Mouse (Mus musculus) C2C12 (cell line): Measurements from ENCODE around the gene Rpl41. TPM values are rescaled to one million over a fixed set of nuclear protein-coding genes. Genes with fewer than 3 reads are reported as not detected.

Experiments used
- H3K27me3 ChIP-seq: one replicate; pipeline ENCODE4 v1.6.1; 2011; ENCODE audit not compliant: control insufficient read depth, insufficient read depth, insufficient read length
- H3K36me3 ChIP-seq: one replicate; pipeline ENCODE4 v1.6.1; 2011; ENCODE audit not compliant: control insufficient read depth, insufficient read depth
- H3K4me3 ChIP-seq: one replicate; pipeline ENCODE4 v1.5.1; 2011; ENCODE audit warnings: mild to moderate bottlenecking, control low read depth; ENCODE audit not compliant: poor library complexity, insufficient read depth, severe bottlenecking
- H3K79me2 ChIP-seq: one replicate; pipeline ENCODE4 v1.6.1; 2011; ENCODE audit not compliant: control insufficient read depth, insufficient read depth
- H3K79me3 ChIP-seq: one replicate; pipeline ENCODE4 v1.6.1; 2011; ENCODE audit warnings: low read depth, control low read depth
- H3ac ChIP-seq: one replicate; pipeline ENCODE3; 2011; ENCODE audit warnings: low read depth; ENCODE audit not compliant: control insufficient read depth, insufficient read length
- CEBPB ChIP-seq: IDR thresholded peaks from one replicate; pipeline ENCODE4 v1.6.1; 2011; ENCODE audit warnings: low read depth, mild to moderate bottlenecking, control low read depth, moderate library complexity
- CTCF ChIP-seq: IDR thresholded peaks from one replicate; pipeline ENCODE4 v1.5.1; 2011; ENCODE audit not compliant: control insufficient read depth, insufficient read depth, insufficient read length
- FOSL1 ChIP-seq: IDR thresholded peaks from one replicate; pipeline ENCODE4 v1.8.0; 2011; ENCODE audit warnings: mild to moderate bottlenecking, low read length; ENCODE audit not compliant: poor library complexity, insufficient read depth, severe bottlenecking
- MAX ChIP-seq: IDR thresholded peaks from one replicate; pipeline ENCODE4 v1.6.1; 2011; ENCODE audit warnings: mild to moderate bottlenecking, control low read depth
- MYOD1 ChIP-seq: IDR thresholded peaks from one replicate; pipeline ENCODE4 v1.6.1; 2011; ENCODE audit warnings: low read depth; ENCODE audit not compliant: control insufficient read depth, insufficient read length
- MYOG ChIP-seq: IDR thresholded peaks from one replicate; pipeline ENCODE4 v1.6.1; 2011; ENCODE audit not compliant: control insufficient read depth, insufficient read length; ENCODE audit errors: extremely low read depth
- USF1 ChIP-seq: IDR thresholded peaks from one replicate; pipeline ENCODE4 v1.6.1; 2011; ENCODE audit warnings: low read depth, mild to moderate bottlenecking, control low read depth, moderate library complexity
- polyA plus RNA-seq: library from polyadenylated mRNA; unstranded; fragments of >200 nt; fragmentation: generic; extraction: Trizol; gene quantifications from one replicate; pipeline ENCODE4 v1.2.1, GENCODE M21; 2012; ENCODE audit warnings: missing spikeins

Rpl41 gene
- polyA plus RNA-seq, 1 experiment, result 13,760 TPM

- no peaks in the 10 kb centered on the region for H3K79me3 ChIP-seq
- no peaks in the 10 kb centered on the region for H3K27me3 ChIP-seq
- no peak for TF ChIP-seq CEBPB
- TF ChIP-seq CTCF, result no peak
- TF ChIP-seq FOSL1, result no peak
- no peak for TF ChIP-seq MYOD1
- no peak for TF ChIP-seq USF1
- no peak for TF ChIP-seq MYOG
- no peak for TF ChIP-seq MAX
- H3K36me3 ChIP-seq, result no peaks in the 10 kb centered on the region
- no peak overlapping the region for H3ac ChIP-seq
- no peaks in the 10 kb centered on the region for H3K79me2 ChIP-seq
- no peak overlapping the region for H3K4me3 ChIP-seq
These were observed 37.4 kb upstream of the Rpl41 start for GRCm38 (mm10) chr10:128586546-128586945.

GRCm38 (mm10) chr10:128584386-128584785, 35.3 kb upstream of the Rpl41 start:
- H3ac ChIP-seq, result no peak overlapping the region
- TF ChIP-seq CEBPB (no peak), MYOD1 (no peak), MYOG (no peak), USF1 (no peak), MAX (no peak), CTCF (no peak), FOSL1 (no peak)
- no peaks in the 10 kb centered on the region for H3K79me2 ChIP-seq
- no peaks in the 10 kb centered on the region for H3K79me3 ChIP-seq
- no peaks in the 10 kb centered on the region for H3K36me3 ChIP-seq
- H3K4me3 ChIP-seq, result no peak overlapping the region
- no peaks in the 10 kb centered on the region for H3K27me3 ChIP-seq

- no peaks in the 10 kb centered on the region for H3K36me3 ChIP-seq
- no peaks in the 10 kb centered on the region for H3K79me2 ChIP-seq
- H3K4me3 ChIP-seq, result no peak overlapping the region
- H3K27me3 ChIP-seq, result no peaks in the 10 kb centered on the region
- no peak for TF ChIP-seq MYOD1
- no peak for TF ChIP-seq CTCF
- H3ac ChIP-seq, result no peak overlapping the region
- no peaks in the 10 kb centered on the region for H3K79me3 ChIP-seq
These were observed 34.5 kb upstream of the Rpl41 start for GRCm38 (mm10) chr10:128583644-128584043.

- Histone ChIP-seq H3K4me3 (no peak overlapping the region), H3K79me2 (no peaks in the 10 kb centered on the region), H3K36me3 (no peaks in the 10 kb centered on the region), H3K27me3 (no peaks in the 10 kb centered on the region), H3K79me3 (no peaks in the 10 kb centered on the region), H3ac (no peak overlapping the region)
- TF ChIP-seq CTCF, result no peak
- no peak for TF ChIP-seq FOSL1
- no peak for TF ChIP-seq USF1
- no peak for TF ChIP-seq CEBPB
- TF ChIP-seq MAX, result no peak
- TF ChIP-seq MYOG, result no peak
- no peak for TF ChIP-seq MYOD1
These were observed 30.6 kb upstream of the Rpl41 start for GRCm38 (mm10) chr10:128579731-128580130.

- no peaks in the 10 kb centered on the region for H3K79me3 ChIP-seq
- no peak overlapping the region for H3ac ChIP-seq
- no peaks in the 10 kb centered on the region for H3K36me3 ChIP-seq
- no peak for TF ChIP-seq CTCF
- TF ChIP-seq MAX, result no peak
- no peak for TF ChIP-seq USF1
- TF ChIP-seq CEBPB, result no peak
- no peak for TF ChIP-seq MYOG
- no peak for TF ChIP-seq MYOD1
- TF ChIP-seq FOSL1, result no peak
- no peaks in the 10 kb centered on the region for H3K79me2 ChIP-seq
- no peaks in the 10 kb centered on the region for H3K27me3 ChIP-seq
- H3K4me3 ChIP-seq, result no peak overlapping the region
These were observed 30.2 kb upstream of the Rpl41 start for GRCm38 (mm10) chr10:128579298-128579697.

GRCm38 (mm10) chr10:128578330-128578729, 29.2 kb upstream of the Rpl41 start:
- Histone ChIP-seq H3ac (no peak overlapping the region), H3K27me3 (no peaks in the 10 kb centered on the region), H3K79me3 (no peaks in the 10 kb centered on the region), H3K36me3 (no peaks in the 10 kb centered on the region), H3K79me2 (no peaks in the 10 kb centered on the region), H3K4me3 (no peak overlapping the region)
- TF ChIP-seq CEBPB (no peak), MYOD1 (no peak), MYOG (no peak), MAX (no peak), FOSL1 (no peak), CTCF (no peak), USF1 (no peak)
